Mouse (Mus musculus) E14TG2a.4 (cell line): ENCODE results near the gene Slc5a9.

Experiments used
- CTCF ChIP-seq: conservative IDR thresholded peaks from 2 replicates; pipeline ENCODE4 v1.5.1; 2014; ENCODE audit warnings: low read length
- NANOG ChIP-seq: IDR thresholded peaks from 2 replicates; pipeline ENCODE4 v1.6.1; 2014; ENCODE audit warnings: borderline replicate concordance, low read length, mixed read lengths
- POU5F1 ChIP-seq: IDR thresholded peaks from 2 replicates; pipeline ENCODE4 v1.6.1; 2014; ENCODE audit warnings: low read length, borderline replicate concordance

- TF ChIP-seq CTCF (no peak), NANOG (no peak), POU5F1 (no peak)
Measured at GRCm38 (mm10) chr4:111901473-111901872, 1.2 kb downstream of the Slc5a9 start.
